In the genomic region with DNA sequence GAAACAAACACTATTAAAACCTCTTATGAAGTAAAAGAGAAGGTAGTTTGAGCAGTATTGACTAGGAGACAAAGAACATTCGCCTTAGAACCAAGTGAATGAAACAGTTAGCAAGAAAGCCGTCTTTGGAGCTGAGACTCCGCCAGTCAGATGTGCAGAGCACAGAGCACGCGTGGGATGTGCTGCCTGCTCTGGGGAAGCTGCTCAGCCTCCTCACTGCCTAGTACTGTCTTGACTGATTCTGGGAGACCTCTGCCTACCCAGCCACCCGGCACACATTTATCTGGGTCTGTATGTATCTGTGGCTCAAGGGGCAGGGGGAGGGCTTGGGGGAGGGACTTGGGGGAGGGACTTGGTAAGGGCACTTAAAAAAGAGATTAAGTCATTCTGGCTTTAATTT, we compare ENCODE assay signal across 18 mouse cellular contexts.
DNase-seq lines count a peak whose midpoint lies in the region; ATAC-seq and TF ChIP-seq lines count a peak whose summit lies in the region.
"Had no signal": no experiment of that assay in that cellular context is flagged by ENCODE, and none has a peak within 500 bp of the region (broad histone marks: within the 10 kb centered on the region; RNA-seq: fewer than 3 reads in every experiment).

No protein-coding gene starts in this region.

- no peaks in the 10 kb centered on the region for H3K27me3 ChIP-seq in kidney, embryonic 14.5 days (ENCODE audit: control insufficient read depth, insufficient read depth, low read length)
- H3K27me3 ChIP-seq in lung, embryonic 14.5 days (ENCODE audit: insufficient read depth, low read length): no peaks in the 10 kb centered on the region
- H3K27me3 ChIP-seq in stomach, postnatal 0 days (ENCODE audit: control insufficient read depth, insufficient read depth, low read length): no peaks in the 10 kb centered on the region
- H3K27me3 ChIP-seq: heart, embryonic 12.5 days; hindbrain, embryonic 15.5 days; liver, embryonic 12.5 days; megakaryocyte, embryonic 14.5 days had no signal

- peaks cover 3% of the 10 kb centered on the region; the same call in 1 of the 2 replicates for H3K4me1 ChIP-seq in kidney, embryonic 14.5 days (ENCODE audit: control insufficient read depth, insufficient read depth, low read length)
- H3K4me1 ChIP-seq in lung, embryonic 14.5 days (ENCODE audit: insufficient read depth): no peaks in the 10 kb centered on the region
- no peaks in the 10 kb centered on the region for H3K4me1 ChIP-seq in stomach, postnatal 0 days (replicated peaks; ENCODE audit: control insufficient read depth, insufficient read depth)
- H3K4me1 ChIP-seq: megakaryocyte, embryonic 14.5 days had no signal

- no peak overlapping the region for H3K27ac ChIP-seq in kidney, embryonic 14.5 days (ENCODE audit: low read depth, low read length)
- H3K27ac ChIP-seq in lung, embryonic 14.5 days (ENCODE audit: low read depth): no peak overlapping the region
- H3K27ac ChIP-seq in stomach, postnatal 0 days (replicated peaks): no peak overlapping the region
- H3K27ac ChIP-seq: hindbrain, embryonic 15.5 days; liver, embryonic 12.5 days had no signal

- no peak for TF ChIP-seq CTCF in lung, embryonic 14.5 days (IDR thresholded peaks at IDR 0.05; ENCODE audit: low read depth)
- TF ChIP-seq CTCF in stomach, postnatal 0 days (IDR thresholded peaks at IDR 0.05; ENCODE audit: low read depth): no peak

- WGBS in kidney, embryonic 14.5 days: 64% methylated on average over 6 of the region's 6 CpGs
- WGBS in lung, embryonic 14.5 days: 57% methylated on average over 6 of the region's 6 CpGs
- 71% methylated on average over 6 of the region's 6 CpGs for WGBS in stomach, postnatal 0 days

- no peak overlapping the region for H3K4me3 ChIP-seq in kidney, embryonic 14.5 days (ENCODE audit: low read length)
- H3K4me3 ChIP-seq in lung, embryonic 14.5 days (ENCODE audit: low read depth, low read length): no peak overlapping the region
- H3K4me3 ChIP-seq in stomach, postnatal 0 days (ENCODE audit: low read depth, low read length): no peak overlapping the region
- H3K4me3 ChIP-seq: erythroblast, embryonic 14.5 days; heart, embryonic 12.5 days; hindbrain, embryonic 15.5 days; liver, embryonic 12.5 days; megakaryocyte, embryonic 14.5 days had no signal

- H3K36me3 ChIP-seq in kidney, embryonic 14.5 days (ENCODE audit: control insufficient read depth, insufficient read depth, low read length): no peaks in the 10 kb centered on the region
- H3K36me3 ChIP-seq in lung, embryonic 14.5 days (ENCODE audit: insufficient read depth): no peaks in the 10 kb centered on the region
- H3K36me3 ChIP-seq in stomach, postnatal 0 days (ENCODE audit: control insufficient read depth, insufficient read depth, low read length): no peaks in the 10 kb centered on the region
- H3K36me3 ChIP-seq: heart, embryonic 12.5 days; hindbrain, embryonic 15.5 days; liver, embryonic 12.5 days had no signal

- no peak for TF ChIP-seq EP300 in stomach, postnatal 0 days (optimal IDR thresholded peaks at IDR 0.05)

- ATAC-seq in kidney, embryonic 14.5 days (ENCODE audit: low FRiP score, low TSS enrichment): peak; percentile 60; the same call in 1 of the 2 replicates
- ATAC-seq in lung, embryonic 14.5 days (ENCODE audit: insufficient read depth): 0 out of 2 replicates have a peak, but pooled peaks have one; percentile 45
- no peak for ATAC-seq in stomach, postnatal 0 days (ENCODE audit: low FRiP score, low TSS enrichment)
- ATAC-seq: CD4-positive, CD25-positive, alpha-beta regulatory T cell, adult 4 months; liver, embryonic 12.5 days had no signal

- H3K9ac ChIP-seq in kidney, embryonic 14.5 days (ENCODE audit: low read depth, low read length): no peak overlapping the region
- no peak overlapping the region for H3K9ac ChIP-seq in lung, embryonic 14.5 days
- no peak overlapping the region for H3K9ac ChIP-seq in stomach, postnatal 0 days (ENCODE audit: low read length)
- H3K9ac ChIP-seq: heart, embryonic 12.5 days; hindbrain, embryonic 15.5 days; liver, embryonic 12.5 days had no signal

- H3K9me3 ChIP-seq in kidney, embryonic 14.5 days (ENCODE audit: control insufficient read depth, low read length): no peaks in the 10 kb centered on the region
- no peaks in the 10 kb centered on the region for H3K9me3 ChIP-seq in lung, embryonic 14.5 days (ENCODE audit: low read depth, low read length)
- no peaks in the 10 kb centered on the region for H3K9me3 ChIP-seq in stomach, postnatal 0 days (ENCODE audit: control insufficient read depth, low read length)
- H3K9me3 ChIP-seq: heart, embryonic 12.5 days; hindbrain, embryonic 15.5 days; liver, embryonic 12.5 days; megakaryocyte, embryonic 14.5 days had no signal

- no peak overlapping the region for H3K4me2 ChIP-seq in kidney, embryonic 14.5 days (replicated peaks; ENCODE audit: low read depth, low read length)
- no peak overlapping the region for H3K4me2 ChIP-seq in lung, embryonic 14.5 days
- no peak overlapping the region for H3K4me2 ChIP-seq in stomach, postnatal 0 days (replicated peaks; ENCODE audit: low read depth)
- H3K4me2 ChIP-seq: heart, embryonic 12.5 days; hindbrain, embryonic 15.5 days; liver, embryonic 12.5 days had no signal

- DNase-seq in kidney, postnatal 10 days: no peak
- no peak for DNase-seq in lung, embryonic 14.5 days
- no peak for DNase-seq in lung, postnatal 36 days
- DNase-seq in ZHBTc4 (ENCODE audit: low read depth, low spot score): peak; percentile 19
- DNase-seq in frontal cortex, adult 2 months (ENCODE audit: extremely low spot score in 1 of 2, low spot score in 1 of 2): peak; percentile 41 to 75
- DNase-seq in stomach, postnatal 0 days (ENCODE audit: low spot score): no peak
- DNase-seq in heart, adult 8-10 months (ENCODE audit: low spot score): no peak
- DNase-seq: adrenal gland, postnatal 10 days; gastrocnemius, postnatal 10 days; kidney, postnatal 36 days; spleen, adult 18-20 months had no signal

Comparison
In these comparisons a context has a peak if more than half of its experiments do, and no peak if none do; other contexts are left out.
1. DNase-seq: peak in ZHBTc4 (single experiment) and frontal cortex, adult 2 months (2 of 2); none in kidney, postnatal 10 days (single experiment), lung, embryonic 14.5 days (single experiment), lung, postnatal 36 days (single experiment), stomach, postnatal 0 days (single experiment) and heart, adult 8-10 months (single experiment).